ENCODE assay signal across 7 mouse cellular contexts in genomic region chr8:111538194-111538593, GRCm38 (mm10). TPM values are rescaled to one million over a fixed set of nuclear protein-coding genes. Genes with fewer than 3 reads are reported as not detected.
DNase-seq lines count a peak whose midpoint lies in the region; ATAC-seq and TF ChIP-seq lines count a peak whose summit lies in the region.

No protein-coding gene starts in this region.

- H3K9me3 ChIP-seq in CH12.LX (replicated peaks; ENCODE audit: low read length), result no peaks in the 10 kb centered on the region
- H3K9me3 ChIP-seq in hindbrain, embryonic 16.5 days (ENCODE audit: control insufficient read depth, low read length), result no peaks in the 10 kb centered on the region
- H3K9me3 ChIP-seq in liver, embryonic 15.5 days (replicated peaks), result no peaks in the 10 kb centered on the region

- no peak for TF ChIP-seq EP300 in CH12.LX (IDR thresholded peaks at IDR 0.05; ENCODE audit: low read length)

- H3K4me3 ChIP-seq in CH12.LX (replicated peaks in 1 of 3; ENCODE audit: low read depth in 2 of 3, low read length in 2 of 3, poor library complexity in 1 of 3), result peak overlapping the region in 2 of 3 experiments; percentile 56 to 77
- H3K4me3 ChIP-seq in hindbrain, embryonic 16.5 days (ENCODE audit: low read length), result peak overlapping the region; percentile 95
- peak overlapping the region; percentile 75 for H3K4me3 ChIP-seq in liver, embryonic 15.5 days (replicated peaks)
- H3K4me3 ChIP-seq in small intestine, adult 2 months (ENCODE audit: low read depth, low read length), result peak overlapping the region; percentile 10; the same call in 1 of the 2 replicates

- no peak for TF ChIP-seq CTCF in CH12.LX (conservative IDR thresholded peaks at IDR 0.05 in 1 of 2, IDR thresholded peaks at IDR 0.05 in 1 of 2; ENCODE audit: low read depth in 2 of 2, low read length in 2 of 2)
- no peak for TF ChIP-seq CTCF in small intestine, adult 2 months (IDR thresholded peaks at IDR 0.05; ENCODE audit: extremely low read depth, insufficient read length, insufficient replicate concordance, low read depth, low read length)

- H3K36me3 ChIP-seq in CH12.LX (replicated peaks in 1 of 2; ENCODE audit: control insufficient read depth in 1 of 2, insufficient read depth in 1 of 2, low read length in 1 of 2), result peaks cover 0 to 9% of the 10 kb centered on the region in 2 experiments
- no peaks in the 10 kb centered on the region for H3K36me3 ChIP-seq in hindbrain, embryonic 16.5 days (ENCODE audit: control insufficient read depth, insufficient read depth, low read length)
- H3K36me3 ChIP-seq in liver, embryonic 15.5 days (replicated peaks), result no peaks in the 10 kb centered on the region
- H3K36me3 ChIP-seq in small intestine, adult 2 months (ENCODE audit: control insufficient read depth, insufficient read depth, low read length), result no peaks in the 10 kb centered on the region

- peaks cover 0 to 44% of the 10 kb centered on the region in 2 experiments; a peak in 2 of 4 replicates for H3K4me1 ChIP-seq in CH12.LX (ENCODE audit: control insufficient read depth in 1 of 2, insufficient read depth in 2 of 2)
- peaks cover 42% of the 10 kb centered on the region for H3K4me1 ChIP-seq in hindbrain, embryonic 16.5 days (ENCODE audit: control insufficient read depth, insufficient read depth, low read depth, low read length)
- H3K4me1 ChIP-seq in liver, embryonic 15.5 days (replicated peaks), result peaks cover 48% of the 10 kb centered on the region
- H3K4me1 ChIP-seq in small intestine, adult 2 months (ENCODE audit: control insufficient read depth, insufficient read depth, insufficient read length, low read length), result peaks cover 5% of the 10 kb centered on the region; the same call in 1 of the 2 replicates

- ATAC-seq in hindbrain, embryonic 16.5 days, result no peak
- no peak for ATAC-seq in liver, embryonic 15.5 days (ENCODE audit: insufficient read depth)

- DNase-seq in CH12.LX (ENCODE audit: extremely low read depth), result no peak
- DNase-seq in Muller cell, postnatal 12 days (ENCODE audit: inconsistent ontology term), result peak; percentile 74
- DNase-seq in fibroblast of lung, adult 2 months (ENCODE audit: low read depth), result peak; percentile 56
- DNase-seq in frontal cortex, postnatal 10 days (ENCODE audit: low spot score in 2 of 2), result no peak

- no peak for TF ChIP-seq RAD21 in CH12.LX (IDR thresholded peaks at IDR 0.05; ENCODE audit: low read depth, low read length)

- no peak for TF ChIP-seq POLR2A in CH12.LX (IDR thresholded peaks at IDR 0.05; ENCODE audit: low read depth, low read length)
- no peak for TF ChIP-seq POLR2A in small intestine, adult 2 months (IDR thresholded peaks at IDR 0.05; ENCODE audit: low read depth, low read length)

- H3K9ac ChIP-seq in CH12.LX (ENCODE audit: insufficient read depth, low read depth), result no peak overlapping the region
- peak overlapping the region; percentile 98 for H3K9ac ChIP-seq in hindbrain, embryonic 16.5 days (ENCODE audit: low read depth, low read length)
- H3K9ac ChIP-seq in liver, embryonic 15.5 days, result peak overlapping the region; percentile 75; the same call in 1 of the 2 replicates

- dilution Hi-C loops in CH12.LX (cut with MboI; ENCODE audit: extremely low pct_ligation_motif_present, extremely low pct_unique_long_range_greater_than_20kb, low sequenced_read_pairs), result no loop called here

- WGBS in hindbrain, embryonic 16.5 days, result 4% methylated on average over 2 of the region's 2 CpGs
- WGBS in liver, embryonic 15.5 days (ENCODE audit: insufficient replicate concordance), result 6% methylated on average over 2 of the region's 2 CpGs
- WGBS in small intestine, adult 2 months, result 24% methylated on average over 2 of the region's 2 CpGs

- no peaks in the 10 kb centered on the region for H3K27me3 ChIP-seq in CH12.LX (replicated peaks)
- no peaks in the 10 kb centered on the region for H3K27me3 ChIP-seq in hindbrain, embryonic 16.5 days (replicated peaks; ENCODE audit: control insufficient read depth, insufficient read depth, low read length)
- peaks cover 11% of the 10 kb centered on the region; the same call in 1 of the 2 replicates for H3K27me3 ChIP-seq in liver, embryonic 15.5 days
- no peaks in the 10 kb centered on the region for H3K27me3 ChIP-seq in small intestine, adult 2 months (ENCODE audit: control insufficient read depth, insufficient read depth, low read length)

- H3K79me2 ChIP-seq in CH12.LX (replicated peaks; ENCODE audit: control insufficient read depth, extremely low read depth, insufficient read depth, poor library complexity, severe bottlenecking), result no peaks in the 10 kb centered on the region

- H3K27ac ChIP-seq in CH12.LX (ENCODE audit: insufficient read depth, low read depth), result no peak overlapping the region
- H3K27ac ChIP-seq in hindbrain, embryonic 16.5 days (ENCODE audit: low read depth, low read length), result peak overlapping the region; percentile 95; the same call in 1 of the 2 replicates
- H3K27ac ChIP-seq in liver, embryonic 15.5 days (replicated peaks), result no peak overlapping the region
- H3K27ac ChIP-seq in small intestine, adult 2 months (ENCODE audit: insufficient read depth, low read depth, low read length), result no peak overlapping the region

- peak overlapping the region; percentile 91 for H3K4me2 ChIP-seq in CH12.LX (ENCODE audit: insufficient read depth, low read depth, poor library complexity, severe bottlenecking)
- H3K4me2 ChIP-seq in hindbrain, embryonic 16.5 days (ENCODE audit: low read length), result peak overlapping the region; percentile 93
- peak overlapping the region; percentile 99 for H3K4me2 ChIP-seq in liver, embryonic 15.5 days

- in situ Hi-C loops in CH12.LX (cut with MboI; ENCODE audit: low pct_ligation_motif_present, low pct_unique_long_range_greater_than_20kb, low sequenced_read_pairs), result no loop called here

TF ChIP-seq in CH12.LX, 34 proteins besides CTCF, POLR2A, EP300 and RAD21:
- TF ChIP-seq MYC (IDR thresholded peaks at IDR 0.05; ENCODE audit: low read depth, low read length) (no peak), GABPA (IDR thresholded peaks at IDR 0.05; ENCODE audit: insufficient replicate concordance, low read depth, low read length) (no peak), USF1 (IDR thresholded peaks at IDR 0.05; ENCODE audit: low read depth, low read length) (no peak), ZNF384 (IDR thresholded peaks at IDR 0.05; ENCODE audit: low read depth, low read length) (peak; percentile 26; the same call in 1 of the 2 replicates), ETS1 (conservative IDR thresholded peaks at IDR 0.05; ENCODE audit: low read depth, low read length) (0 out of 2 replicates have a peak, but pooled peaks have one; percentile 13), ZKSCAN1 (IDR thresholded peaks at IDR 0.05; ENCODE audit: borderline replicate concordance, low read depth, low read length) (no peak), BHLHE40 (IDR thresholded peaks at IDR 0.05; ENCODE audit: low read depth, low read length) (peak; percentile 63)
TF ChIP-seq in CH12.LX: peak in this region for 3.

RNA-seq across cellular contexts. Expression of gene Znrf1, which starts 2.3 kb away (rescaled TPM):
- total RNA-seq in CH12.LX (2012; rRNA removed), result 9.3 and 10.7 TPM in 2 replicates
- 9.5 and 11.6 TPM in 2 replicates for total RNA-seq in CH12.LX (2014; rRNA removed)
- polyA plus RNA-seq in CH12.LX (2012; ENCODE audit: insufficient read length, low read depth), result 21.2 and 25.3 TPM in 2 replicates
- polyA plus RNA-seq in hindbrain, embryonic 16.5 days (2015; fragmentation: Nextera tagmentation; extraction: Ambion mirVana), result 65.7 and 69.1 TPM in 2 replicates
- 6.6 and 8.6 TPM in 2 replicates for polyA plus RNA-seq in liver, embryonic 15.5 days (2015; fragmentation: Nextera tagmentation; extraction: Ambion mirVana)
- 18.7 and 25.7 TPM in 2 replicates for polyA plus RNA-seq in small intestine, adult 2 months (2012; rRNA removed)

RNA-seq across cellular contexts. Expression of gene Wdr59, which starts 16.3 kb away (rescaled TPM):
- 5.6 and 6.2 TPM in 2 replicates for total RNA-seq in CH12.LX (2012; rRNA removed)
- total RNA-seq in CH12.LX (2014; rRNA removed), result 6.8 and 8.1 TPM in 2 replicates
- polyA plus RNA-seq in CH12.LX (2012; ENCODE audit: insufficient read length, low read depth), result 15.6 TPM in 2 replicates
- polyA plus RNA-seq in hindbrain, embryonic 16.5 days (2015; fragmentation: Nextera tagmentation; extraction: Ambion mirVana), result 7.6 and 9.3 TPM in 2 replicates
- polyA plus RNA-seq in liver, embryonic 15.5 days (2015; fragmentation: Nextera tagmentation; extraction: Ambion mirVana), result 1.6 and 1.7 TPM in 2 replicates
- polyA plus RNA-seq in small intestine, adult 2 months (2012; rRNA removed), result 2.1 and 2.2 TPM in 2 replicates

Comparison
In these comparisons a context has a peak if more than half of its experiments do, and no peak if none do; other contexts are left out.
1. DNase-seq: peak in Muller cell, postnatal 12 days (single experiment) and fibroblast of lung, adult 2 months (single experiment); none in CH12.LX (single experiment) and frontal cortex, postnatal 10 days (0 of 2).
2. H3K4me3 ChIP-seq: peak in every context shown above with its lines; median percentile 95 in hindbrain, embryonic 16.5 days; 75 in liver, embryonic 15.5 days; 66 in CH12.LX; 10 in small intestine, adult 2 months.
3. Peak in every context shown above with its lines, with median percentiles within 50 percentile points of each other: H3K4me2 ChIP-seq.